Mouse (Mus musculus) hematopoietic stem cell, adult 5-6 weeks (primary cell): ENCODE measurements around the gene Tcf19. TPM values are rescaled to one million over a fixed set of nuclear protein-coding genes. Genes with fewer than 3 reads are reported as not detected.

Experiments used
- ATAC-seq, 2 experiments: fragments of 125-278 bp in 1 of 2; replicated peaks in 1 of 2; 2 replicates each; pipeline ENCODE4 v1.8.0; 2016 to 2017; ENCODE audit warnings: inconsistent platforms in 2 of 2, mild to moderate bottlenecking in 2 of 2, moderate number of reproducible peaks in 2 of 2, low read depth in 1 of 2, moderate TSS enrichment in 1 of 2; ENCODE audit not compliant: low FRiP score in 2 of 2, poor library complexity in 2 of 2, severe bottlenecking in 2 of 2, insufficient read depth in 1 of 2, low TSS enrichment in 1 of 2
- total RNA-seq: library from RNA; stranded (forward); fragments of 172-1452, 232-1000 nt; gene quantifications from 2 replicates; pipeline ENCODE4 v1.2.3, GENCODE M21; 2017

Gene Tcf19
- 8.0 and 13.1 TPM in 2 replicates for total RNA-seq

- ATAC-seq = peak; percentile 95
Measured at GRCm38 (mm10) chr17:35516652-35517500, at the start of gene Tcf19, which contains the start of gene Cchcr1. Gene Tcf19 (minus strand): TSS chr17:35516824. Gene Cchcr1 (plus strand): TSS chr17:35517100.

GRCm38 (mm10) chr17:35558216-35558615 is 41.6 kb upstream of the Tcf19 start:
- no peak for ATAC-seq

- ATAC-seq = no peak
Measured at GRCm38 (mm10) chr17:35557351-35557750, 40.7 kb upstream of the Tcf19 start.

GRCm38 (mm10) chr17:35556812-35557211 is 40.2 kb upstream of the Tcf19 start:
- ATAC-seq = peak; percentile 53 to 71

- ATAC-seq = no peak
Measured at GRCm38 (mm10) chr17:35556186-35556765, 39.7 kb upstream of the Tcf19 start.

- no peak for ATAC-seq
Measured at GRCm38 (mm10) chr17:35554761-35555397, 38.3 kb upstream of the Tcf19 start.

GRCm38 (mm10) chr17:35554321-35554720 is 37.7 kb upstream of the Tcf19 start:
- no peak for ATAC-seq

- ATAC-seq = no peak
Measured at GRCm38 (mm10) chr17:35551881-35552414, 35.3 kb upstream of the Tcf19 start, which contains the start of gene Cdsn. Gene Cdsn (plus strand): TSS chr17:35552128.

- ATAC-seq = no peak
Measured at GRCm38 (mm10) chr17:35550871-35551270, 34.2 kb upstream of the Tcf19 start.

- no peak for ATAC-seq
Measured at GRCm38 (mm10) chr17:35550143-35550494, 33.5 kb upstream of the Tcf19 start.

GRCm38 (mm10) chr17:35549437-35550142 is 33.0 kb upstream of the Tcf19 start:
- ATAC-seq = no peak

- ATAC-seq = no peak
Measured at GRCm38 (mm10) chr17:35548636-35549035, 32.0 kb upstream of the Tcf19 start.

- no peak for ATAC-seq
Measured at GRCm38 (mm10) chr17:35547465-35547864, 30.8 kb upstream of the Tcf19 start.

- peak; percentile 55; a peak in 1 of 4 replicates for ATAC-seq
Measured at GRCm38 (mm10) chr17:35544680-35545079, 28.1 kb upstream of the Tcf19 start.

GRCm38 (mm10) chr17:35544001-35544400 is 27.4 kb upstream of the Tcf19 start:
- no peak for ATAC-seq

GRCm38 (mm10) chr17:35543412-35543861 is 26.8 kb upstream of the Tcf19 start:
- no peak for ATAC-seq

GRCm38 (mm10) chr17:35542761-35543411 is 26.3 kb upstream of the Tcf19 start:
- no peak for ATAC-seq
